Mouse (Mus musculus) T-cell, adult 66 days (primary cell): ENCODE results near the gene Mip. TPM values are rescaled to one million over a fixed set of nuclear protein-coding genes. Genes with fewer than 3 reads are reported as not detected.

Experiments used
- total RNA-seq, 2 experiments: library from RNA; stranded (reverse); gene quantifications; 3 replicates in 1 of 2; 4 replicates in 1 of 2; pipeline ENCODE4 v1.2.4; 2023

The Mip gene
- total RNA-seq: not detected

DNA sequence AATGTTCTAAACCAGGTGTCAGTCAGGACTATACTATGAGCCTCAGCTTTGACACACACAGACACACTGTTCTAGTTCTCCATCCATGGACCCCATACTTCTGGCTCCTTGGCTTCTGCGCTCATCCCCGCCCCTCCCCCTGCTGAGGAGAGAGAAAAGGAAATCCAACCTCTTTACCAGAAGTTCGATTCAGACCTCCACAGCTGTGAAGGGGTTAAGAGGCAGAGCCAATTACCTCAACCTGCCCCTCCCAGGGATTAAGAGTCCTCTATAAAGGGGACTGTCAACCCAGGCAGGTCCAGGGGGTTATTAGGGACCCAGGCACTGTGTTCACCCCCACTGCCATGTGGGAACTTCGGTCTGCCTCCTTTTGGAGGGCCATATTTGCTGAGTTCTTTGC, at the start of gene Mip:
Mip (plus strand) TSS at position 301 of the 400 bp plus-strand sequence.

DNA sequence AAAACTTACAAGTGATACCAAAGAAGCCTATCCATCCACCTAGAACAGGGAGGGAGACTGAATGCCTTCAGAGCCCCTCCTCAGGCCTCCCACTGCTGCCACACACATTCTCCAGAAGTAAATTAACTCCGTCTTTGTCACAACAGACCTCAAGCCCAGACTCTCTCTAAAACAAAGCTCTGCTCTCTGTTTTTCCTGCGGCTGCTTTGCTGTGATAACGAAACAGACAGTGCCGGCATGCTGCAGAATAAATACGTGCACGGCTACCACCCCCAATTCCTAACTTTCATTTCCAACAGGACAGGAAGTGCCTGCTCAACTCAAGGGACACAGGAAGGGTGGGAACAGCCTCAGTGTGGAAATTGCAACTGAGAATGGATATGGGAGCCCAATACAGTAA, 45.6 kb upstream of the Mip start, which contains the start of gene Rbms2:
Rbms2 (minus strand) TSS at position 309 of the 400 bp plus-strand sequence.

DNA sequence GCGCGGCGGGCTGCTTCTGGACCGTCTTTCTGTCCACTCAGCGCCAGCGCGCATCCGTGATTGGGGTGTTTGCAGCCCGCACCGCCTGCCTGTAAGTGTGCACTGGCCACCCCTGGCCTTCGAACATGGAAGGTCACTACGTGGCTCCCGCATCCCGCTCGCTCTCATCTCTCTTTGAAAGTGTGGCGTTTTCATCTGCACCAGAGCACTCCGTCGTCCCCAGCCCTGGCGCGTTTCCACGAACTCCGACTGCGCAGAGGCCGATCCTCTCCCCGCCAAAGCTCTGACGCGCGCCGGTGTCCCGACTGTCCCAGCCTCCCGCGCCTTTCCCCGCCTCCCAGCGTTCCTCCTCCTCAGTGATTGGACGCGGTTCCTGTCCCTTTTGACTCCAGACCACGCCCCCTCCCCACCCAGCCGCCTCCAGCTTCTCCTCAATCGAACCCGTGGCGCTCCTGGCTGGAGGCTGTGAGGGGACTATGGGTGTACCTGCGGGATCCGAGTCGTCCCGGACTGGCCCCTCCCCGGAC, 31.6 kb upstream of the Mip start, which contains the start of gene Gls2:
Gls2 (plus strand) TSS at position 434 of the 527 bp plus-strand sequence.

DNA sequence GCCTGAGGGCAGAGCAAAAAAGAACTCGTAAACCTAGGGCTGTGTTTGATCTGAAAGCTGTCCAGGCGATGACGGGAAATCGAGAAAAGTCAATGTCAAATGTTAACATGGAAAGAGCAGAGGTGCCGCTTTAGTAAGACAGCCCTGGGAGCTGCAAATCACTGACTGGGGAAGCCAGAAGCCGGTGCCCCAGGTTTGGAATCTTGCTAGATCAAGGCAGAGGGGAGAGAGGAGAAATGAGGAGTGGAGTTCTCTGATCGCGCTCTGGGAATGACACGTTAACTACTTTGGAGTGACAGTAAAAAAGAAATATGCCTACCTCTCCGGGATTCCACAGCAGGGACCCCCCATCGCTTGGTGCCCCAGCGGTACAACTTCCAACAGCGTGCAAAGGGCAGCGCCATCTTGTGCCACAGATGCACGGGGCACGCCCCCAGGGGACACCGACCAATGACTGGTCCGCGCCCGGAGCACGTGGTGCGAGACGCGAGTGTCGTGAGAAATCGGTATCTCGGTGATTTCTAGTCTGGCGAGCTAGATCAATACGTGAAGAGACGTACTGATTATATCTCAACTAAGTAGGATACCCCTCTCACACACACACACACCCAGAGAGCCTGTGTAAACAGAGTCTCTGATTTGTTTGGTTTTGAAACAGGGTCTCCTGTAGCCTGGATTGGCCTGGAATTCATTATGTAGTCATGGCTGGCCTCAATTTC, 14.1 kb upstream of the Mip start, which contains the start of gene Spryd4:
Spryd4 (minus strand) TSS at position 418 of the 719 bp plus-strand sequence.

DNA sequence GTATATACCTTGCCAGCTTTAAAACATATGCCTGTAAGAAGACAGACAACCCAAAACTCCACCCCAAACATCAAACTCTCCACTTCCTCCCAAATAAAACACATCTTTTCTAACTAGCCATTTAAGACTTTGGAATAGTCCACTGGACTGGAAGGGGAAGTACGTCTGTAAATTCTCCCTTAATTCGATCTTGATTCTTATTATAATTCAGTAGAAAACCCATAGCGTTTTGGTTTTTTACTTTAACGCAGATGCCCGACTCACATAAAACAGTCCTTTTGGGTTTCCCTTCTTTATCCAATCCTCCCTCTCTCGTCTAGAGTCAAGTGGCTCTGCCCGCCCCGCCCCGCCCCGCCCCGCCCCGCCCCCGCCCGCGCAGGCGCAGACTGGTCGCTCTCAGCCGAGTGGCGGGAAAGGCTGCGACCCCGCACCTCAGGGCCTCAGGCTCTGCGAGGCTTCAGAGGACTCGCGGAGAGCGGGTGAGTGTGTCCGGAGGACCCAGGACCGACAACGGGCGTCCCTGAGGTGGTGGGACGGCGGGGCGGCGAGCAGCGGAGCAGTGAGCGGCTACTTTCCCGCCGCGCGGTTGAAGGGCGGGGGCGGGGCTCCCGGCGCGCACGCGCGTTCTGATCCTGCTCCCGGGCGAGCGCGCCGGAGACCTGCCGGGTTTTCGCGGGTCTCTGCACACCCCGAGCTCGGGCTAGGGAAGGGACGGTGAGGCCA, 6.2 kb downstream of the Mip start, which contains the start of gene Timeless:
Timeless (plus strand) TSS at position 369 of the 723 bp plus-strand sequence.

DNA sequence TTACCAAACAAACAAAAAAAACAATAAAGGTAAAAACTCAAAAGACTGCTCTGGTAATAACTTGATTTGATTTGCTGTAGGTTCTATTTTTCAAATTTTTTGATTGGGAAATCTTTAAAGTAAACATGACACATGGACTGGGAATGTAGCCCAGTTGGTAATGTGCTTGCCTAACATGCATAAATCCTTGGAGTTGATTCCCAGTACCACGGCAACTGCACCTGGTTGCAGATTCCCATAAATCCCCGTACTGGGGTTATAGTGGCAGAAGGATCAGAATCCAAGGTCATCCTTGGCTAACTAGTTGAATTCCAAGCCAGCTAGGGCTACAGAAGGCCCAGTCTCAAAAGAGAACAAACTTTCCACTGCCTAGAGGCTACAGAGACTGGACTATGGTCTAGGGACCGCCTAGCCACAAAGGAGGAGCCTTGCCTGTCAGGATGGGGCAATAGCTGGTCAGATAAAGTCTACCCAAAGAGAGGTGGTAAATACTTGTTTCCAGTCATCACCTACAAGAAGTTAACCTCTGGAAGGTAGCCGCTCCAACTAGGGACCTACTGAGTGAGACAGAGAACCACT, 28.1 kb downstream of the Mip start, which contains the start of gene Apon:
Apon (plus strand) TSS at position 420 of the 579 bp plus-strand sequence.

DNA sequence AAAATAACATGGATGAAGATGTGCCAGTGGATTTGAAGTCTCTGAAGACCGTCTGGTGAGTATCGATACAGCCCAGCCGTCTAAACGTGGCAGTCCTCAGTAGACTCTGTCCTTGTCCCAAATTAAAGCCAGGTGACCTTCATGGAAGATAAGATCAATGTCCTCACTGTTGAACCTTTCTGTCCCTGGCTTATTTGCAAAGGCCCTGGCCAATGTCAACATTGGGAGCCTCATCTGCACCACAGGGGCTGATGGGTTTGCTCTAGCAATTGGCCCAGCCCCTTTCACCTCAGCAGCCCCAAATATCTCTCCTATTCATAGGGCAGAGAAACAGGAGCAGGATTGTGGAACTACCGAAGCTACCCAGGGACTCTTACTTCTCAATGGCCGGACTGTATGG, 42.7 kb downstream of the Mip start, which contains the start of gene Apof:
Apof (plus strand) TSS at position 301 of the 400 bp plus-strand sequence.

DNA sequence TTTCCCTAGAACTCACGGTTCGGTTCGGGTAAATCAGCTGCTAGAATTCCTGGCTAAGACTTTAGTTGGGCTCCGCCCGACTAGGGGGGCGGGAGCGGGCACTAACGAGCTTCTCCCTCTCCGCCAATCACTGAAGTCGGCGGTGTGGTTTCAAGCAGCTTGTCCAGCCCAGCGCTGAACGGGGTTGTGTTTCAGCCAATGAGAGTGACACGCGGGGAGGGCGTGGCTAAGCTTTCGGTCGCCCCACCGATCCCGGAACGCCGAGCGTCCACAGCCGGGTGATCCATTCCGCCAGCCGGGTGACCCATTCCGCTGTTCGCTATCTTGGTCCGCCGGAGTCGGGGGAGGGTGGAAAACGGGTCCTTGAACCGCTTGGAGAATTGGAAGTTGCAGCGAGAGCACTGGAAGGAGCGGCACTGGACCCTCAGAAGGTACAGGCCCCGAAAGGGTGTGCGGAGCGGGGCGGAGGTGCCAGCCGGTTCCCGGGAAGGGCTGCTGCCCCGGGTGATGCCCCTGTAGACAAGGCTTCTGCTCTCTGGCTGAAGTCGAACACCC, 44.7 kb downstream of the Mip start, which contains the start of gene Stat2:
Stat2 (plus strand) TSS at position 273 of the 555 bp plus-strand sequence.

Other genes with a start within 250 kb of the Mip start
- gene Hsd17b6, start 218.2 kb upstream of the Mip start, total RNA-seq: not detected
- 10 to 100 TPM; 16.2 to 21.7 TPM for gene Prim1, start 210.7 kb upstream of the Mip start, total RNA-seq
- 100 to 1,000 TPM; 776 to 815 TPM for gene Naca, start 190.3 kb upstream of the Mip start, total RNA-seq
- 100 to 1,000 TPM; 121 to 145 TPM for gene Ptges3, start 166.9 kb upstream of the Mip start, total RNA-seq
- 100 to 1,000 TPM; 664 to 698 TPM for gene Atp5b, start 142.6 kb upstream of the Mip start, total RNA-seq
- gene Baz2a, start 134.3 kb upstream of the Mip start, total RNA-seq: 100 to 1,000 TPM; 118 to 120 TPM
- 10 to 100 TPM; 46.4 to 46.7 TPM for gene Rbms2, start 45.5 kb upstream of the Mip start, total RNA-seq
- gene Gls2, start 31.4 kb upstream of the Mip start, total RNA-seq: under 1 TPM; 0.26 to 0.98 TPM
- gene Spryd4, start 14.0 kb upstream of the Mip start, total RNA-seq: 10 to 100 TPM; 15.4 to 20.8 TPM
- 10 to 100 TPM; 35.2 to 44.7 TPM for gene Timeless, start 6.2 kb downstream of the Mip start, total RNA-seq
- gene Apon, start 28.3 kb downstream of the Mip start, total RNA-seq: not detected
- not detected for gene Apof, start 42.8 kb downstream of the Mip start, total RNA-seq
- 10 to 100 TPM; 64.1 to 66.5 TPM for gene Stat2, start 44.7 kb downstream of the Mip start, total RNA-seq
- not detected for gene Il23a, start 72.9 kb downstream of the Mip start, total RNA-seq
- gene Pan2, start 77.5 kb downstream of the Mip start, total RNA-seq: 10 to 100 TPM; 41.8 to 43.8 TPM
- 10 to 100 TPM; 24.5 to 37.2 TPM for gene Cnpy2, start 96.6 kb downstream of the Mip start, total RNA-seq
- gene Cs, start 111.9 kb downstream of the Mip start, total RNA-seq: 10 to 100 TPM; 90.5 to 96.7 TPM
- 10 to 100 TPM; 20.9 to 30.1 TPM for gene Coq10a, start 143.2 kb downstream of the Mip start, total RNA-seq
- 10 to 100 TPM; 56.8 to 58.4 TPM for gene Ankrd52, start 151.3 kb downstream of the Mip start, total RNA-seq
- not detected for gene Slc39a5, start 175.4 kb downstream of the Mip start, total RNA-seq
- 10 to 100 TPM; 45.8 to 50.9 TPM for gene Nabp2, start 185.7 kb downstream of the Mip start, total RNA-seq
- gene Rnf41, start 185.8 kb downstream of the Mip start, total RNA-seq: 10 to 100 TPM; 29.6 to 33.1 TPM
- gene Smarcc2, start 233.4 kb downstream of the Mip start, total RNA-seq: 100 to 1,000 TPM; 140 to 150 TPM